Mouse (Mus musculus) ES-E14 (cell line): ENCODE measurements around the gene Rcsd1. TPM values are rescaled to one million over a fixed set of nuclear protein-coding genes. Genes with fewer than 3 reads are reported as not detected.

Experiments used
- DNase-seq: peaks from one replicate; pipeline ENCODE4 v3.0.0-alpha.2; 2013; ENCODE audit warnings: low read depth, low spot score
- H3K27ac ChIP-seq: 2 replicates; pipeline ENCODE4 v1.5.1; 2012; ENCODE audit warnings: low read depth, mild to moderate bottlenecking, low read length, moderate library complexity, mixed read lengths; ENCODE audit not compliant: poor library complexity, insufficient read depth, severe bottlenecking
- H3K36me3 ChIP-seq: 2 replicates; pipeline ENCODE4 v1.6.1; 2012; ENCODE audit warnings: mild to moderate bottlenecking, low read length, moderate library complexity, mixed read lengths; ENCODE audit not compliant: control insufficient read depth, poor library complexity, insufficient read depth, severe bottlenecking
- H3K4me1 ChIP-seq, 2 experiments: fragments of 150-350 bp in 1 of 2; sonication (generic) in 1 of 2; 2 replicates each; pipeline ENCODE4 v1.6.1; 2012; ENCODE audit warnings: low read length in 2 of 2, mild to moderate bottlenecking in 1 of 2, mixed read lengths in 1 of 2; ENCODE audit not compliant: control insufficient read depth in 2 of 2, insufficient read depth in 2 of 2, poor library complexity in 1 of 2
- H3K4me3 ChIP-seq, 2 experiments: fragments of 150-350 bp in 1 of 2; sonication (generic) in 1 of 2; 2 replicates each; pipeline ENCODE4 v1.5.1; 2012; ENCODE audit warnings: low read length in 2 of 2, low read depth in 1 of 2, mild to moderate bottlenecking in 1 of 2, mixed read lengths in 1 of 2; ENCODE audit not compliant: insufficient read depth in 1 of 2, poor library complexity in 1 of 2, severe bottlenecking in 1 of 2
- H3K9ac ChIP-seq: 2 replicates; pipeline ENCODE4 v1.6.1; 2012; ENCODE audit warnings: low read depth, mild to moderate bottlenecking, low read length, mixed read lengths; ENCODE audit not compliant: poor library complexity, insufficient read depth, severe bottlenecking
- H3K9me3 ChIP-seq: fragments of 150-350 bp; sonication (generic); 2 replicates; pipeline ENCODE4 v1.6.1; 2012; ENCODE audit warnings: low read depth, mild to moderate bottlenecking, low read length; ENCODE audit not compliant: control insufficient read depth, insufficient read depth
- CHD2 ChIP-seq: IDR thresholded peaks from 2 replicates; pipeline ENCODE4 v1.6.1; 2014; ENCODE audit warnings: mild to moderate bottlenecking, low read depth, low read length, inconsistent platforms
- HCFC1 ChIP-seq: IDR thresholded peaks from 2 replicates; pipeline ENCODE4 v1.6.1; 2012; ENCODE audit warnings: low read length, inconsistent platforms, borderline replicate concordance; ENCODE audit not compliant: insufficient read depth
- MAFK ChIP-seq: IDR thresholded peaks from 2 replicates; pipeline ENCODE4 v1.6.1; 2014; ENCODE audit warnings: mild to moderate bottlenecking, low read depth, low read length, inconsistent platforms; ENCODE audit not compliant: insufficient read depth
- ZC3H11A ChIP-seq: IDR thresholded peaks from 2 replicates; pipeline ENCODE4 v1.6.1; 2012; ENCODE audit warnings: low read depth, mild to moderate bottlenecking, inconsistent platforms, low read length, borderline replicate concordance
- ZNF384 ChIP-seq: IDR thresholded peaks from 2 replicates; pipeline ENCODE4 v1.6.1; 2012; ENCODE audit warnings: low read depth, low read length, inconsistent platforms
- in situ Hi-C, 2 experiments: fragments of 600-800 bp; cut with MboI; formaldehyde crosslinking; loops; one replicate each; pipeline ENCODE4 v1.15.1; 2025; ENCODE audit warnings: low sequenced_read_pairs in 2 of 2, inconsistent platforms in 1 of 2; ENCODE audit not compliant: unreplicated experiment in 2 of 2
- total RNA-seq: library from RNA; depleted of rRNA; stranded (reverse); fragments of 300-350 nt; gene quantifications from 2 replicates; pipeline ENCODE4 v1.2.3, GENCODE M21; 2012

Rcsd1 gene
- total RNA-seq, 1 experiment: 5.4 TPM

- Histone ChIP-seq H3K4me3 (no peak overlapping the region), H3K4me1 (no peaks in the 10 kb centered on the region), H3K36me3 (no peaks in the 10 kb centered on the region), H3K9ac (no peak overlapping the region), H3K27ac (no peak overlapping the region), H3K9me3 (no peaks in the 10 kb centered on the region)
- in situ Hi-C loops: no loop called here
- TF ChIP-seq MAFK (0 out of 2 replicates have a peak, but pooled peaks have one; percentile 30), HCFC1 (no peak), ZNF384 (no peak)
- DNase-seq: no peak
Observed at GRCm38 (mm10) chr1:165691516-165691915, 18.0 kb downstream of the Rcsd1 start.

- Histone ChIP-seq H3K9ac (no peak overlapping the region), H3K4me3 (no peak overlapping the region), H3K36me3 (no peaks in the 10 kb centered on the region), H3K27ac (no peak overlapping the region), H3K4me1 (no peaks in the 10 kb centered on the region; a peak in 1 of 4 replicates), H3K9me3 (no peaks in the 10 kb centered on the region)
- DNase-seq: no peak
- TF ChIP-seq ZNF384: no peak
- TF ChIP-seq CHD2: no peak
- no peak for TF ChIP-seq HCFC1
- TF ChIP-seq MAFK: no peak
- TF ChIP-seq ZC3H11A: no peak
- in situ Hi-C loops: no loop called here
Observed at GRCm38 (mm10) chr1:165689845-165690244, 19.7 kb downstream of the Rcsd1 start.

- in situ Hi-C loops: no loop called here
- no peak for TF ChIP-seq HCFC1
- TF ChIP-seq ZNF384: no peak
- no peak for TF ChIP-seq ZC3H11A
- TF ChIP-seq CHD2: no peak
- no peak for TF ChIP-seq MAFK
- no peaks in the 10 kb centered on the region for H3K36me3 ChIP-seq
- no peak overlapping the region for H3K27ac ChIP-seq
- no peak for DNase-seq
- H3K9me3 ChIP-seq: no peaks in the 10 kb centered on the region
- no peak overlapping the region for H3K4me3 ChIP-seq
- no peaks in the 10 kb centered on the region; a peak in 1 of 4 replicates for H3K4me1 ChIP-seq
- H3K9ac ChIP-seq: no peak overlapping the region
Observed at GRCm38 (mm10) chr1:165687861-165688260, 21.7 kb downstream of the Rcsd1 start.

- DNase-seq: no peak
- in situ Hi-C loops: no loop called here
- TF ChIP-seq HCFC1 (no peak), ZC3H11A (no peak), MAFK (no peak), ZNF384 (no peak), CHD2 (no peak)
Observed at GRCm38 (mm10) chr1:165686963-165687362, 22.6 kb downstream of the Rcsd1 start.

GRCm38 (mm10) chr1:165686349-165686748, 23.2 kb downstream of the Rcsd1 start:
- in situ Hi-C loops: no loop called here
- Histone ChIP-seq H3K36me3 (no peaks in the 10 kb centered on the region), H3K27ac (no peak overlapping the region), H3K9ac (no peak overlapping the region), H3K9me3 (no peaks in the 10 kb centered on the region), H3K4me3 (no peak overlapping the region), H3K4me1 (no peaks in the 10 kb centered on the region; a peak in 1 of 4 replicates)
- TF ChIP-seq MAFK (no peak), ZNF384 (no peak), HCFC1 (no peak), CHD2 (no peak), ZC3H11A (no peak)
- DNase-seq: no peak

More at GRCm38 (mm10) chr1:165686963-165687362, 22.6 kb downstream of the Rcsd1 start:
- no peaks in the 10 kb centered on the region; a peak in 1 of 4 replicates for H3K4me1 ChIP-seq
- H3K4me3 ChIP-seq: no peak overlapping the region
- H3K9me3 ChIP-seq: no peaks in the 10 kb centered on the region
- H3K9ac ChIP-seq: no peak overlapping the region
- no peak overlapping the region for H3K27ac ChIP-seq
- no peaks in the 10 kb centered on the region for H3K36me3 ChIP-seq
